Mouse (Mus musculus) gastrocnemius, adult 8-10 months (tissue): ENCODE measurements at regions not wholly inside any gene's neighbourhood (a gene's known extent, or its start where the extent isn't known, plus 50 kb on each side); places are given as distances from the start of the nearest gene placed in this dataset.

Source experiments
- DNase-seq, 2 experiments: peaks; one replicate each; pipeline ENCODE4 v3.0.0; 2022; ENCODE audit warnings: low spot score in 2 of 2

- no peak for DNase-seq
These were observed 2634.2 kb downstream of the 9330182O14Rik start for GRCm38 (mm10) chr15:42768396-42768795.

GRCm38 (mm10) chr15:42779903-42780302 lies 2645.7 kb downstream of the 9330182O14Rik start:
- no peak for DNase-seq

DNA sequence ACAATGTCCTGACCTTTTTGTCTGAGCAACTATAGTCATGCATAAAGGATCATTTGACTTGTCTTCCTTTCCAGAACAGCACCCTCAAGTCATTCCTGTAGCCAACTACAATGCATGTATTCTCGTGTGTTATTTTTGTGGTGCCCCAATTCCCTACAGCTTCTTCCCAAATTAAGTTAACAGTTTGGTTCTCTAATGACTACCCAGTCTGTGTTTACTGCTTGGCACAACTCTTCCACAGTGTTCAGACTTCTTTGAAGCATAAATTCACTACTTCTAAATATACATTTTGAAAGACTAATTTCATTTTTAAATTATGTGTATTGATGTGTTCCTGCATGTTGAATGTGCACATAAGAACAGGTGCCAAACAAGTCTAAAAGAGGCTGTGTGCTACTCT lies 2667.1 kb downstream of the 9330182O14Rik start:
- DNase-seq = no peak

GRCm38 (mm10) chr15:42810871-42811490 lies 2676.8 kb downstream of the 9330182O14Rik start:
- DNase-seq = no peak

- DNase-seq = no peak
These were observed 2681.0 kb downstream of the 9330182O14Rik start for GRCm38 (mm10) chr15:42815026-42815724.

DNA sequence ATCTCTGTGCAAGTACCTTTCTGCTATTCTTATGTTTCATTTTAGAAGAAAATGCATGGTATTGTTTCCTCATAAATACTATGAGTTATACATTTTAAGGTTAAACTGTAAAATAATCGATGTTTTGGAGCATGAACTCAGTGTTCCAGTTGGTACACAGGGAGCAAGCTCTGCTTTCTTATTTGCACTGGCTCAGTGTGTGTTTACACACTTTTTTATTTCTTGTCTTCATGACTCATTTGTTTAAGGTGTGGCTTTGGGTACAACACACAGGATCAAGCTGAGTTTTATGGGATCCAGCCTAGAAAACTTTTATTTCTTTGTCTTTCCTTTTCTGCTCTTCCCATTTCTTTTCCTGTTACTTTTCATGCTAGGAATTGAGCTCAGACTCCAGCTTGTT lies 2704.7 kb downstream of the 9330182O14Rik start:
- no peak for DNase-seq

DNA sequence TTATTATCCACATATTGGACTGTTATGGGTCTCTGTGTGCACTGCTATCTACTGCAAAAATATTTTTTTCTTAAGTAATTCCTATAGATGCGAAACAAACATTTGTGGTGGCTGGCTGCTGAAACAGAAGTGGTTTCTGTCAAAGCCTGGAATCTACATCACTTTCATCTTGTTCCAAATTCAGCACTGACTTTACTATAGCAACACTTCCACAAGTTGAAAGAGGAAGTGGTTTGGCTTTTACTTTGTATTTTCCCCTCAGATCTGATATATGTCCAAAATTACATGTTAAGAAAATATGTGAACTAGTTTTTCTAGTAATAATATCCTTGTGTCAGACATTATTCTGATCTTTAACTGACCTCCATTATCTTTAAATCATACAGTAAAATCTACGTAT lies 2715.8 kb downstream of the 9330182O14Rik start:
- DNase-seq = no peak

DNA sequence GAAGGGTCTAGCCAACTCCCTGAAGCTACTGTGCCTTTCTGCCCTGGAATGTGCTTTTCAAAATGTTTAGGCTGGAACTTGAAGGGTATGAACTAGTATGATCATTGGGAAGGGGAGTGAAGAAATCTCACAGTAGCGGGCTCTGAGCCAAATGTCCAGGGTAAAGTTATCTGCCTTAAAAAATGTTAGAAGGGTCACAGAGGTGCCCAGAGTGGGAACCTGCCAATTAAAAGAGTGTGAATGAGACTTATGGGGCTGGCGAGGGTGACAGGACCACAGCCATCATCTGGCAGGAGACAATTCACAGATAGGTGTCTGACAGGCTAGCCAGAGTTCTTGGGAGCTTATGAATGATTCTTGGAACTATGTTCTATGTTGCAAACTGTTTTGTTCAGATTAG lies 2738.3 kb downstream of the 9330182O14Rik start:
- no peak for DNase-seq

GRCm38 (mm10) chr15:42894611-42895010 lies 2760.4 kb downstream of the 9330182O14Rik start:
- no peak for DNase-seq

GRCm38 (mm10) chr15:42900056-42900455 lies 2765.9 kb downstream of the 9330182O14Rik start:
- DNase-seq = no peak

- DNase-seq = no peak
These were observed 2767.6 kb downstream of the 9330182O14Rik start for GRCm38 (mm10) chr15:42901782-42902181.

- no peak for DNase-seq
These were observed 2777.2 kb downstream of the 9330182O14Rik start for GRCm38 (mm10) chr15:42911357-42911756.

DNA sequence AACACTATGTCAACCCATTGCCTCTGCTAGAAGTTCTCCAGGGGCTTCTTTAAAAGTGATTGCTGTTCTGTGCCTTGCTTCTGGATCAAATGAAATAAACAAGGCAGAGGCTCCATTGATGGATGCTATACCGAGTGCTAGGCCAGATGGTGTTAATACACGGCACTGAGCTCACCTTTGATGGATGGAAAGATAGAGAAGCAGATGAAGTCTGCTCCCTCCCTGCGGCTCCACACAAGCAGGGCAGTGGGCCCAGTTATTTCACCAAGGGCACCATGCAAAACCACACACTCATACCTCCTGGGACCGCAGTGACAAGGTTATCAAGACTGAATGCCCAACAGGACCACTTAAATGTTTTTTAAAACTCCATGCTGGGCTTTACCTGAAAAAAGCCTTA lies 2778.7 kb downstream of the 9330182O14Rik start:
- no peak for DNase-seq

- DNase-seq = no peak
These were observed 2779.1 kb downstream of the 9330182O14Rik start for GRCm38 (mm10) chr15:42913285-42913684.

- DNase-seq = no peak
These were observed 2779.9 kb downstream of the 9330182O14Rik start for GRCm38 (mm10) chr15:42914099-42914498.

DNA sequence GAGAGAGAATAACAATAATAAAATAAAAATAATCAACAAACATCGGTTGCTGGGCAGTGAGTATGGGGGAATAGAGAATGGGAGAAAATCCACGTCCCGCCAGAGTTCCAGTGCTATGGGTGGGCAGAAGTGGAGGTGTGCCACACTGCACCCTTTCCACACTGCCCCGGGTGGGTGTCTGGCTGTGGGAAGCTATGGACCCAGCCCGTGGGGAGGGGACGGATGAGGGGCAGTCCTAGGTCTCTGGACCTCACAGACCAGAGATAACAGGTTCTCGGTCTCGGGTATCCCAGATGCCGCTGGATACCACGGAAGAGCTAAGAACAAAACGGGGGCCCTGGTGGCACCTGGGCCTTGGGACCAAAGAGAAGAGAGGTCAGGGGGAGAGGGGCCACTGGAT lies 2781.0 kb downstream of the 9330182O14Rik start:
- DNase-seq = no peak

DNA sequence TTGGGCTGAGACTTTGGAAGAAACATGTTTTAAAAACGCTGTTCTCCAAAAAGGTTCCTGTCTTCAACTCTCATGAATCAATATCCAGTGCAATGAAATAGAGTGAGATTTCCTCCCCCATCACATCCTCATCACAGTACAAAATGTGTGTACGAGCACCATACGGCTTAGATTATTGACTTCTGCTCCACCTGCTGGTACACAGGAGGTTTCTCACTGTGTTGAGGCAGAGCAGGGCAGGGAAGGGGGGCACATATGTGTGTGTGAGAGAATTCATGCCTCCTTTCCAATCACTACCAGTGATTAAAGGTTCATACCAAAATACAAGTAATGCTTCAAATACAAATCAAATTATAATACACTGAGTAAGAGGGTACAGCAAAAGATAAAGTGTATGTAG lies 2787.5 kb downstream of the 9330182O14Rik start:
- DNase-seq = no peak

DNA sequence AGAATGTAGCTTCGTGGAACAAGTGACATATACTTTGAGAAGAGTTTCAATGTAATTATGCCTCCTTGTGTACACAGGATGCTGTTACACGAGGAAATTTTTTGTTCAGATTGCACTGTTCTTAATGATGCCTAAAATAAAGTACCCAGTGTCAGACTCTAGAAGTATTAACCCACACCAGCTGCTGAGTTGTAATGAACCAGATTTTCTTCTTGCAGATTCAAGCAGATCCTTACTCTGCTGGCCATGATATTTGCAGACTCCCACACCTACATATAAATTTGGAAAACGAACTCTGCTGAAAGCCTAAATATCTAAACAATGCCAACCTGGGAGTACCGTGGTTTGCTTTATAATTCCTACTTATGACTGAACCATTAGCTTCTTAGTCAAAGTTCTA lies 2794.2 kb downstream of the 9330182O14Rik start:
- no peak for DNase-seq

DNA sequence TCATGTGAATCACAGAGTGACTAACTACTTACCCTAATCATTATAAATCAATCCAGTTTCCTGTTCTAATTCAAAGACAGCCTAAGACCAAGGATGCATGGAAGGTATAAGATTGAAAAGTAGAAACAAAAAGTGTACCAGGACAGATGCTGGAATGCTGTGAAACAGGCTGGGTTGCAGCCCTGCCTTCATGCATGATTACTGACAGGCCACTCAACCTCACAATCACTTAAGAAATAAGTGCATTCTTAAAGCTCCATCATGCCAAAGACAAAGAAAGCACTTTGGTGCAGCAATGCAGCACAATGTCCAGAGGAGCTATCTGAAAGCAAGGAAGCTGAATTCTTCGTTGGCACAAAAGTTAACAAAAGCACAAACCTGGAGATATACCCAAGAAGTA lies 2810.4 kb downstream of the 9330182O14Rik start:
- no peak for DNase-seq

GRCm38 (mm10) chr15:42955167-42955566 lies 2821.0 kb downstream of the 9330182O14Rik start:
- no peak for DNase-seq

DNA sequence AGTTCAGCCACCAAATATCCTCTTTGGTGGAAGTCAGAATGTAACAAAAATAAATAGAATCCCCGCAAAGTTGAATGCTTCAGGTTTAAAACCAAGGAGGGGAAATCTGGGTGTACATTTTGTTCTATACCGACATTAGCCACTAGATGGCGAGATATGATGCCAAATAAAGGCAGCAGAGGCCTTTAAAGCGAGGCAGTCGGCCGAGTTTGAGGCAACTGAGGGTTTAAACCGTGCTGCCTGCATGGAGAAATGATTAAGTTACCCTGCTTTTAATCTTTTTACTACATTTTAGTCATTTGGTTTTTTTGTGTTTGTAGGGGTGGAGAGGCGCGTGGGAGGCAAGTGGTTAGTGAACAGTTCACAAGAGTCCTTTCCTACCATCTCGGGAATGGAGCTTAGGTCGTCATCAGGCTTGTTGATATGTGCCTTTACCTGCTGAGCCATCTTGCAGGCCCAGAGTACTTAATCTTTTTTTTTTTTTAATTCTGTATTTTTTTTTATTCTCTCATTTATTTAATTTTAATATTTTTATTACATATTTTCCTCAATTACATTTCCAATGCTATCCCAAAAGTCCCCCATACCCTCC lies 2828.7 kb downstream of the 9330182O14Rik start:
- peak in 1 of 2 experiments; percentile 2 for DNase-seq

GRCm38 (mm10) chr15:42965314-42965713 lies 2831.1 kb downstream of the 9330182O14Rik start:
- DNase-seq = no peak
